Mouse (Mus musculus) heart, embryonic 12.5 days (tissue): ENCODE measurements around the gene Ush1g. TPM values are rescaled to one million over a fixed set of nuclear protein-coding genes. Genes with fewer than 3 reads are reported as not detected.

Experiments
- ATAC-seq: fragments of 200-750 bp; cut with Nextera tagmentation; 2 replicates; pipeline ENCODE4 v1.8.0; 2017; ENCODE audit warnings: moderate TSS enrichment, moderate library complexity; ENCODE audit not compliant: insufficient number of reproducible peaks, low FRiP score
- H3K27ac ChIP-seq: fragments of 300-500 bp; sonication (generic); 2 replicates; pipeline ENCODE4 v1.5.1; 2016; ENCODE audit warnings: mild to moderate bottlenecking, moderate library complexity; ENCODE audit not compliant: poor library complexity, severe bottlenecking
- H3K27me3 ChIP-seq: fragments of 300-500 bp; sonication (generic); replicated peaks from 2 replicates; pipeline ENCODE4 v1.6.1; 2016; ENCODE audit warnings: mild to moderate bottlenecking, moderate library complexity
- H3K36me3 ChIP-seq: fragments of 300-500 bp; sonication (generic); 2 replicates; pipeline ENCODE4 v1.6.1; 2016; ENCODE audit warnings: mild to moderate bottlenecking, moderate library complexity
- H3K4me1 ChIP-seq: fragments of 300-500 bp; sonication (generic); replicated peaks from 2 replicates; pipeline ENCODE4 v1.6.1; 2016; ENCODE audit warnings: mild to moderate bottlenecking
- H3K4me2 ChIP-seq: fragments of 300-500 bp; sonication (generic); 2 replicates; pipeline ENCODE4 v1.6.1; 2016; ENCODE audit warnings: mild to moderate bottlenecking, moderate library complexity
- H3K4me3 ChIP-seq: fragments of 300-500 bp; sonication (generic); 2 replicates; pipeline ENCODE4 v1.5.1; 2016; ENCODE audit warnings: mild to moderate bottlenecking
- H3K9ac ChIP-seq: fragments of 300-500 bp; sonication (generic); 2 replicates; pipeline ENCODE4 v1.6.1; 2016; ENCODE audit warnings: mild to moderate bottlenecking, moderate library complexity
- H3K9me3 ChIP-seq: fragments of 300-500 bp; sonication (generic); replicated peaks from 2 replicates; pipeline ENCODE4 v1.6.1; 2016; ENCODE audit warnings: mild to moderate bottlenecking, moderate library complexity
- WGBS: fragments of 180-500 bp; shearing (Covaris S2); methylation state at CpG from one replicate; pipeline ENCODE4 v1.1.7; 2016; 5-methylcytosine and 5-hydroxymethylcytosine counted together
- polyA plus RNA-seq: library from polyadenylated mRNA; unstranded; fragments of >200 nt; fragmentation: Nextera tagmentation; extraction: Ambion mirVana; gene quantifications from 2 replicates; pipeline ENCODE4 v1.2.1, GENCODE M21; 2016

Gene Ush1g
- polyA plus RNA-seq, 1 experiment from 2014 or later: 0.06 TPM

- H3K9ac ChIP-seq: no peak overlapping the region
- no peak for ATAC-seq
- H3K4me1 ChIP-seq: peaks cover 8% of the 10 kb centered on the region; the same call in 1 of the 2 replicates
- no peaks in the 10 kb centered on the region for H3K36me3 ChIP-seq
- H3K27ac ChIP-seq: no peak overlapping the region
- no peak overlapping the region for H3K4me2 ChIP-seq
- 78% methylated on average over 2 of the region's 2 CpGs for WGBS
- H3K4me3 ChIP-seq: no peak overlapping the region
- peaks cover 40% of the 10 kb centered on the region for H3K27me3 ChIP-seq
- H3K9me3 ChIP-seq: 0 out of 2 replicates have a peak, but pooled peaks cover 4% of the 10 kb centered on the region
These were observed 20.5 kb downstream of the Ush1g start for GRCm38 (mm10) chr11:115301351-115301750.

GRCm38 (mm10) chr11:115300745-115301144 is 21.1 kb downstream of the Ush1g start:
- no peak overlapping the region for H3K9ac ChIP-seq
- H3K4me2 ChIP-seq: no peak overlapping the region
- H3K36me3 ChIP-seq: no peaks in the 10 kb centered on the region
- H3K27ac ChIP-seq: no peak overlapping the region
- peaks cover 8% of the 10 kb centered on the region; the same call in 1 of the 2 replicates for H3K4me1 ChIP-seq
- 0 out of 2 replicates have a peak, but pooled peaks cover 4% of the 10 kb centered on the region for H3K9me3 ChIP-seq
- WGBS: 84% methylated on average over 4 of the region's 4 CpGs
- no peak for ATAC-seq
- H3K27me3 ChIP-seq: peaks cover 46% of the 10 kb centered on the region
- H3K4me3 ChIP-seq: no peak overlapping the region

GRCm38 (mm10) chr11:115298160-115298559 is 23.7 kb downstream of the Ush1g start:
- Histone ChIP-seq H3K27ac (no peak overlapping the region), H3K4me2 (0 out of 2 replicates have a peak overlapping the region, but pooled peaks have one; percentile 80), H3K9me3 (0 out of 2 replicates have a peak, but pooled peaks cover 4% of the 10 kb centered on the region), H3K27me3 (peaks cover 43% of the 10 kb centered on the region), H3K36me3 (no peaks in the 10 kb centered on the region), H3K4me1 (peaks cover 8% of the 10 kb centered on the region; the same call in 1 of the 2 replicates), H3K9ac (no peak overlapping the region), H3K4me3 (no peak overlapping the region)
- ATAC-seq: no peak
- 61% methylated on average over 8 of the region's 8 CpGs for WGBS

GRCm38 (mm10) chr11:115297214-115297826 is 24.5 kb downstream of the Ush1g start, which contains the start of gene Fads6:
TSS of gene Fads6 (minus strand) at chr11:115297663.
- Histone ChIP-seq H3K4me3 (peak within 1 kb of the TSS; percentile 46), H3K4me1 (peaks cover 16% of the 10 kb centered on the region), H3K27me3 (peaks cover 43% of the 10 kb centered on the region), H3K4me2 (peak within 1 kb of the TSS; percentile 80), H3K9me3 (0 out of 2 replicates have a peak, but pooled peaks cover 4% of the 10 kb centered on the region), H3K27ac (no peak within 1 kb of the TSS), H3K36me3 (no peaks in the 10 kb centered on the region), H3K9ac (peak within 1 kb of the TSS; percentile 63)
- ATAC-seq: peak; percentile 71
- WGBS: 2% methylated on average over 44 of the region's 44 CpGs

GRCm38 (mm10) chr11:115296471-115297210 is 25.2 kb downstream of the Ush1g start:
- ATAC-seq: no peak
- no peaks in the 10 kb centered on the region for H3K36me3 ChIP-seq
- H3K27ac ChIP-seq: no peak overlapping the region
- H3K4me1 ChIP-seq: peaks cover 17% of the 10 kb centered on the region
- peak overlapping the region; percentile 46 for H3K4me3 ChIP-seq
- H3K27me3 ChIP-seq: peaks cover 43% of the 10 kb centered on the region
- WGBS: 57% methylated on average over 21 of the region's 21 CpGs
- H3K9me3 ChIP-seq: 0 out of 2 replicates have a peak, but pooled peaks cover 4% of the 10 kb centered on the region
- H3K4me2 ChIP-seq: peak overlapping the region; percentile 80
- H3K9ac ChIP-seq: peak overlapping the region; percentile 63

GRCm38 (mm10) chr11:115295939-115296338 is 25.9 kb downstream of the Ush1g start:
- no peak overlapping the region for H3K27ac ChIP-seq
- H3K36me3 ChIP-seq: no peaks in the 10 kb centered on the region
- H3K4me2 ChIP-seq: no peak overlapping the region
- 0 out of 2 replicates have a peak, but pooled peaks cover 3% of the 10 kb centered on the region for H3K9me3 ChIP-seq
- WGBS: 82% methylated on average over 11 of the region's 11 CpGs
- H3K27me3 ChIP-seq: peaks cover 43% of the 10 kb centered on the region
- no peak overlapping the region for H3K4me3 ChIP-seq
- peaks cover 17% of the 10 kb centered on the region for H3K4me1 ChIP-seq
- no peak for ATAC-seq
- no peak overlapping the region for H3K9ac ChIP-seq

GRCm38 (mm10) chr11:115292631-115293375 is 29.0 kb downstream of the Ush1g start:
- H3K4me1 ChIP-seq: peaks cover 20% of the 10 kb centered on the region
- no peaks in the 10 kb centered on the region for H3K36me3 ChIP-seq
- H3K4me3 ChIP-seq: no peak overlapping the region
- H3K27me3 ChIP-seq: peaks cover 22% of the 10 kb centered on the region
- ATAC-seq: no peak
- no peak overlapping the region for H3K4me2 ChIP-seq
- H3K9ac ChIP-seq: no peak overlapping the region
- H3K9me3 ChIP-seq: no peaks in the 10 kb centered on the region
- H3K27ac ChIP-seq: no peak overlapping the region
- 50% methylated on average over 14 of the region's 14 CpGs for WGBS

GRCm38 (mm10) chr11:115291503-115291902 is 30.3 kb downstream of the Ush1g start:
- Histone ChIP-seq H3K4me3 (no peak overlapping the region), H3K4me2 (no peak overlapping the region), H3K9me3 (no peaks in the 10 kb centered on the region), H3K27ac (no peak overlapping the region), H3K36me3 (no peaks in the 10 kb centered on the region), H3K27me3 (peaks cover 10% of the 10 kb centered on the region), H3K9ac (no peak overlapping the region), H3K4me1 (peaks cover 12% of the 10 kb centered on the region)
- ATAC-seq: no peak
- 79% methylated on average over 10 of the region's 10 CpGs for WGBS

- no peak overlapping the region for H3K9ac ChIP-seq
- no peak overlapping the region for H3K4me2 ChIP-seq
- H3K4me1 ChIP-seq: peaks cover 12% of the 10 kb centered on the region
- no peaks in the 10 kb centered on the region for H3K9me3 ChIP-seq
- H3K36me3 ChIP-seq: no peaks in the 10 kb centered on the region
- H3K27ac ChIP-seq: 0 out of 2 replicates have a peak overlapping the region, but pooled peaks have one; percentile 0
- peaks cover 4% of the 10 kb centered on the region; the same call in 1 of the 2 replicates for H3K27me3 ChIP-seq
- no peak overlapping the region for H3K4me3 ChIP-seq
- WGBS: 60% methylated on average over 6 of the region's 6 CpGs
- ATAC-seq: no peak
These were observed 30.9 kb downstream of the Ush1g start for GRCm38 (mm10) chr11:115290919-115291318.

- H3K9ac ChIP-seq: no peak overlapping the region
- no peaks in the 10 kb centered on the region for H3K36me3 ChIP-seq
- no peaks in the 10 kb centered on the region for H3K9me3 ChIP-seq
- H3K4me1 ChIP-seq: peaks cover 15% of the 10 kb centered on the region
- no peak overlapping the region for H3K4me3 ChIP-seq
- no peaks in the 10 kb centered on the region for H3K27me3 ChIP-seq
- ATAC-seq: no peak
- WGBS: 92% methylated on average over 1 of the region's 1 CpGs
- H3K27ac ChIP-seq: 0 out of 2 replicates have a peak overlapping the region, but pooled peaks have one; percentile 0
- H3K4me2 ChIP-seq: no peak overlapping the region
These were observed 31.5 kb downstream of the Ush1g start for GRCm38 (mm10) chr11:115290314-115290713.

GRCm38 (mm10) chr11:115289885-115290284 is 32.0 kb downstream of the Ush1g start:
- WGBS: 74% methylated on average over 8 of the region's 8 CpGs
- no peak overlapping the region for H3K4me3 ChIP-seq
- no peaks in the 10 kb centered on the region for H3K27me3 ChIP-seq
- no peak overlapping the region for H3K27ac ChIP-seq
- peaks cover 15% of the 10 kb centered on the region for H3K4me1 ChIP-seq
- no peaks in the 10 kb centered on the region for H3K9me3 ChIP-seq
- no peak overlapping the region for H3K9ac ChIP-seq
- no peaks in the 10 kb centered on the region for H3K36me3 ChIP-seq
- H3K4me2 ChIP-seq: no peak overlapping the region
- no peak for ATAC-seq
